Mouse (Mus musculus) ovary, adult 18-20 months (tissue): ENCODE data around the gene Selenom.

ENCODE experiments used
- DNase-seq: peaks from one replicate; pipeline ENCODE4 v3.0.0; 2022; ENCODE audit warnings: low spot score, mixed read lengths

The Selenom gene

DNA sequence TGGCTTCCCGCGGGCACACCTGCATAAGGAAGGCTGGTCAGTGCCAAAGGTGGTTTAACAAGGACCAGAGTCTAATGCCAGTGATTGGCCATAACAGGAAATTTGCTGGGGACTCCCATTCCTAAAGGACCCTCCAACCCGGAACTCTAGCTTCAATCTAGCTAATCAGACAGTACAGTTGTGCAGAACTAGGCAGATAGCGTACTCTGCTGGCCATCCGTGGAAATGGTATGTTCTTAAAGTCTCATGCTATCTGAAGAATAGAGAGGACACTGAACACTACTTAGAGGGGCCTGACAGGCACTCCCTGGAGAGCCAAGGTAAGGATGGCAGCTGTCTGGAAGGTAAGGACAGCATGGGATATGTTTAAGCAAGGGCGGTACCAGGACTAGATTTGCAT, 17.1 kb downstream of the Selenom start:
- DNase-seq = no peak

DNA sequence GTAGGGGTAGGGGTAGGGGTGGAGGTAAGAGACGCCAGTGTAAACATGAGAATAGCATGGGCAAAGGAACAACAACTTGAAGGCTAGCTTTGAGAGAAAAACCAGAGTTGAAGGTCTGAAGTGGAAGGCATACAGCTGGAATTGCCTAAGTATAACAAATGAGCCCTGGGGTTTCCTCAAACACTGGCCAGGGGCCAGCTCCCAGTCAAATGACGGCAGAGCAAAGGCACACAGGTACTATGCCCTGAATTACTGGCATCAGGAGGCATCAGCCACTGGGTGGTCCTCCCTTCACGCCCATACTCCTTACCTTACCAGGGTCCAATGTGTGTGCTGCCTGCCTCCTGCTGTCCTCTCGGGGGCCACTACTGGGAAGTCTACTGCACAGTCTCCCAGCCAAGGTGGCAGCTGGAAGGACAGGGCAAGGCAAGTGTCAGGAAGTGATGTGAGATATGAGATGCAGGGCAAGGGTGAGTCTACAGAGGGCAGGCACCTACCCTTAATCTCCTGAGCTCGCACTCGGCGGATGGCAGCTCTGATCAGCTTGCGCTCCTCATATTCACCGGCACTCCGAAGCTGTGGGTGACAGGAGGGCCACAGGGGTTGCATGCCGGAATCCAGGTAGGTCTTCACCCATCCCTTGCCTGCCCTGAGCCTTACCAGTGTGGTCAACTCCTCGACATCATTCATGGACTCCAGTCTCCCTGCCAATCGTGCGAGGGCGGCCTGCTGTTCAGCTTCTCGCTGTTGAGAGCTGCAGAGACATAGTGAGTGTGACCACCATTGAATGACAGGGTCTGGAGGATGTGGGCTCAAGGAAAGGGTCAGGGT, 17.8 kb downstream of the Selenom start:
- DNase-seq = no peak

DNA sequence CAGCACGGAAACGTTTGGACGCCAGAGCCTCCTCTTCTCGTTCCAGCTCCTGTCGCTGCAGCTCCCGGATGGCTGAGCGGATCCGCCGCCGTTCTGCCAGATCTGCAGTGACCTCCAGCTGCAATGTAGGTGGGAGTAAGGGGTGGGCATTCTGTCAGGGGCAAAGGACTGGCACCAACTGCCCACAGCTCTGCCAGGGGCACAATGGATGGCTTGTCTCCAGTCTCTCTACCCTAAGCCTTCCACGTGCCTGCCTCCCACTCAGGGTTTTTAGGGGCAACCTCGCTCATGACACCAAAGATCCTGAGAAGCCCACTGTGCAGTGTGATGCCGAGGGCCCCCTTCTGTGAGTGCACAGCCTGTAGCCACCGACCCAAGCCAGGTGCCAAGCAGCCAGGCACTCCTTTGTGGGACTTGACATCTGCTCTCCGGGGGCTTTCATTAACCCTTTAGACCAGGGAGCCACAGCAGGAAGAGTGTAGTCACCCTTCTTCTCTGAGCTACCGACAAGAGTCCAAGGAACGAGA, 19.0 kb downstream of the Selenom start:
- no peak for DNase-seq

GRCm38 (mm10) chr11:3534956-3535355, 20.5 kb downstream of the Selenom start:
- no peak for DNase-seq

DNA sequence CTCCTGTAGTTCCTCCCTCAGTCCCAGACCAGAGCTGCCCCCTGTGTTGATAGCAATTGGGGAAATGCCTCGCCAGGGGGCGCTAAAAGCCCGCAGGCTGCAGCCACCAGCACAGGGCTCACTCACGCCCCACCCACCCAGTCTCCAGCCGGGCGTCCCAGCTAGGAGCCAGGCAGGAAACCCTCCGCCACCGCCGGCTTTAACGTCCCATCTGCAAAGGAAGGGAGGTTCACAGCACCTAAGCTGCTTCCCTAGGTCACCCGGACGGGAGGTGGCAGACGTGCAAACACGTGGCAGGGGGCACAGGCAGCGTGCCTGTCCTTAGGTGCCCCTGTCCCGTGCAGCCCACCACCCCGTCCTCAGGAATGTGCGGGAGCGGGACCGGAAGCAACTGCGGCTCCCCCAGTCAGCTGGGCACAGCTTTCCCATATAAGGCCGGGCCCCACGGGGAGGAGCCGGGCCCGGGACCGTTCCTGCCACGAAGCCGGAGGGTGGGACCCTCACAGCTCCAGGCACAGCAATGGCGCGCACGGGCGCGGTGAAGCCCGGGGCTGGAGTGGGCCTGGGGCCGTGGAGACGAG, 21.0 kb downstream of the Selenom start:
- DNase-seq = peak; percentile 89

DNA sequence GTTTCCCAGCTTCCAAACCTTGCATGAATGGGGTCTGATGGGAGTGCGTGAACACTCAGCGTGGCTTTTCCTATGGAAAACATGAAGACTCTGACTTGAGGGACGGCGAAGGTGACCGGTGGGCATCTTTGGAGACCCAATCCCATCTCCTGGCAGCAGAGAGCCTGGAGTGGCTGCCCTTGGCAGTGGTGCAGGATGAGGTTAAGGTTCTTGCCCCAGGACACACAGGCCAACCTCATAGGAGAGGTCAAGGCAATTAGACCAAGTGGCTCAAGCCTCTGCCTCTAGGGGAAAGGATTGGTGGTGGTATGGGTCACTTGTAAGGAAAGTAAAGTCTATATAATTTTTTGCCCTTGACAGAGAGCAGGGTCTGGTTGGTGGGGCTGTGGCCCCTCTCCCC, 21.6 kb downstream of the Selenom start:
- DNase-seq = no peak

DNA sequence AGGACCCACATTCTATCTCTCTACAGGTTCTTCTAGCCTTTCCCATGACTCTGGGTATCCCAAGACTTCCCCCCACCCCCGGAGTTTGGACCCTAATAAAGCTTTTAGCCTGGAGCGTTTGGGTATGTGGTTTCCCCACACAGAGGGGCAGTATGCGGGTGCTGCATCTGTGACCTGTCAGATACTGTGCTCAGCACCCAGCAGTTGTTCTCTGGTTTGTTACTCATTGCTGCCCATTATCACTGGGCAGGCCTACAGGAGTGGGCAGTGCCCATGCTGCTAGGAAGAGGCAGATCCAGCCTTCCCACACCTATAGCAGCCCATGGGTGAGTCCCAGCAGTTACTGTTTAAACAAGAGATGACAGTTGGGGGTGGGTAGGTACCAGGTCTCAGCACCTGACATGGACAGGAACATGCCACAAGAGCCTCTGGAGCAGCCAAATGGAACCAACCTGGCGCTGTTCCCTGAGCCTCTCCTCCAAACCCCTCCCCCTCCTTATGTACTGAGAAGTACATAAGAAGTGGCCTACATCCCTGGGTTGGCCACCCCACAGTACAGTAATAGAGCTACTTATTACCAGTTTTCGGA, 22.4 kb downstream of the Selenom start:
- no peak for DNase-seq

DNA sequence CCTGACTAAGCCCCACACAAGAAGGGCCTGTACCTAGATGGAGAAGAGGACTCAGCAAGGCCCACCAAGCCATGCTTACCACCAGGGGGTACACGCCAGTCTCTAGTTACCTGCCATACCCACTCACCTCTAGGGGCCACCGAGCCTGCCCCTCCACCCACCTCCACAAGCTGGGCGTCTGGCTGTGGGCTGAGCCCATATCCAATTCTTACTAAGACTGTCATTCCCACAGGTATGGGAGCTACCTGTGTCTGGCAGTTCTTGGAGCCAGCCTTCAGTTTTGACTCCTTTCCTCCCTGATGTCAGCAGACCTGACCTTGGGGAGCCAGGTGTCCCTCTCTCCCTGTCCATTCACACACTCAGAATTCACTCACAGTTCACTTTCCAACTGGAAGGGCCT, 23.2 kb downstream of the Selenom start:
- DNase-seq = no peak

- no peak for DNase-seq
Measured at GRCm38 (mm10) chr11:3538341-3538740, 23.9 kb downstream of the Selenom start.

- DNase-seq = peak; percentile 91
Measured at GRCm38 (mm10) chr11:3539111-3539825, 24.8 kb downstream of the Selenom start.

DNA sequence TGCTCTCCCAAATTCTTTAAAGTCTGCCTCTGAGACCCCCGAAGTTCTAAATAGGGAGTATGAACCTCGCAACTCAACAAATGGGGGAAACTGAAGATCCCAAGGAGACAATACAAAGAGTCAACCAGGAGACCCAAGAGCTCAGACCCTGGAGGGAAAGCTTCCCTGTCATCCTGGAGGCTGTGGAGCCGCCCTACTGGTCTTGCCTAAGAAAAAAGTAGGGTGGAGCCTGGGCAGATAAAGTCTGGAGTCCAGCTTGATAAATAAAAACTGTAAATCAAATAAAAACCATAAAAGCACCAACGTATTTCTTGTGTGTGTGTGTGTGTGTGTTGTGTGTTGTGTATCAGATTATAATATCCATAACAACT, 25.3 kb downstream of the Selenom start:
- DNase-seq = no peak

- no peak for DNase-seq
Measured at GRCm38 (mm10) chr11:3540451-3541085, 26.1 kb downstream of the Selenom start, which contains the start of gene Smtn. Gene Smtn (minus strand): TSS chr11:3540612.

DNA sequence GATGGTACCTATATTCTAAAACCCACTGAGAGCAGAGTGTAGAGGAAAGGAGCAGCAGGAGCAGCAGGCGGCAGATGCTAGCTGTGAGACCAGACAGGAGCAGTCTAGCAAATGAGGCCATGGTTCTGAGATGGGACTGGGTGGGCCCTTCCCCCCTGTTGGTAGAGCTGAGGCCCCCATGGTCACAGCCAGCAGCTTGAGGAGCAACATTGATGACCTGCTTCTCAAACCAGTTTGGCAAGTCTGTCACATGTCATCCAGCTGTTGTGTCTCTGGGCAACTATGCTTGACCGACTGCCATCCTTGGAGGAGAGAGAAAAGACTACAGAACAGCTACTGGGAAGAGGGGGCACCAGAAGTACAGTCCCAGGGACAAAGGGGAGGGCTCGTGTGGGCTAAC, 27.4 kb downstream of the Selenom start:
- no peak for DNase-seq

DNA sequence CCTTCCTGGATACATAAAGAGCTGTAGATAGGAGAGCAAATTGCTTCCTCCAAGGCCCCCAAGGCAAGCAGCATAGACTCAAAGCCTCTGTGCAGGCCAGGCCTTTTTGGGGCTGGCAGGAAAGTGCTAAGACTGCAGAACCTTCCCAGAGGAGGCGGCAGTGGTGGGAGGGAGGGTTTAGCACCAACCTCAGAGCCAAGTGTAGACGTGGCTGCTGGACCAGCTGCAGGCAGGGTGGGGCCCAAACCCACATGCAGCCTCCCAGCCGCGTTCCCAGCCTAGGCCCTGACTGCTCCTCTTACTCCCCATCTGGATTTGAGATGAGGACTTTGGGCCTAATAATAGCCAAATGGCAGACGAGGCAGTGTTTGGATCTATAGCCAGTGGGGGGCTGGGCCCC, 28.5 kb downstream of the Selenom start:
- DNase-seq = no peak

GRCm38 (mm10) chr11:3544409-3544808, 29.9 kb downstream of the Selenom start:
- no peak for DNase-seq

- no peak for DNase-seq
Measured at GRCm38 (mm10) chr11:3545531-3546241, 31.2 kb downstream of the Selenom start.

DNA sequence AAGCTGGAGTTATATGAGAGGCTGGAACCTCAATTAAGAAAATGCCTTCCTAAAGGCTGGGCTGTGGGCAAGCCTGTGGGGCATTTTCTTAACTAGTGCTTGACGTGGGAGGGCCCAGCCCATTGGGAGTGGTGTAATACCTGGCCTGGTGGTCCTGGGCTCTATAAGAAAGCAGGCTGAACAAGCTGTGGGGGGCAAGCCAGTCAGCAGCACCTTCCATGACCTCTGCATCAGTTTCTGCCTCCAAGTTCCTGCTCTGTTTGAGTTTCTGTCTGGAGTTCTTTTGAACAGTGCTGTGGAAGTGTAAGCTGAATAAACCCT, 31.7 kb downstream of the Selenom start:
- DNase-seq = no peak

DNA sequence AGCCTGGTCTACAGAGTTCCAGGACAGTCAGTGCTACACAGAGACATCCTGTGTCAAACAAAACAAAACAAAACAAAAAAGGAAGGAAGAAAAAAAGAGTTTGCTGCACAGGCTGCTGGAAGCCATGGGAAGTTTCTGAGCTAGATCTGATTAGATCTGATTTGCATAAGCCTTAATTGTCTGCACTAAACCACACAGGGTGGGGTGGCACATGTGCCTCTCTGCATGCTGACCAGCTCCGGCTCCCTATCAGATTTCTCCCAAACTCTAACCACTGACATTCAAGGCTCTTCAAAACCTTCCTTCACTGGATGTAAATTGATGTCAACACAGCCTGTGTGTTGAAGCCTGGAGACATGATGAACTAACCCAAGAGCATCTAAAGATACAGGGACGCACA, 32.6 kb downstream of the Selenom start:
- DNase-seq = no peak

DNA sequence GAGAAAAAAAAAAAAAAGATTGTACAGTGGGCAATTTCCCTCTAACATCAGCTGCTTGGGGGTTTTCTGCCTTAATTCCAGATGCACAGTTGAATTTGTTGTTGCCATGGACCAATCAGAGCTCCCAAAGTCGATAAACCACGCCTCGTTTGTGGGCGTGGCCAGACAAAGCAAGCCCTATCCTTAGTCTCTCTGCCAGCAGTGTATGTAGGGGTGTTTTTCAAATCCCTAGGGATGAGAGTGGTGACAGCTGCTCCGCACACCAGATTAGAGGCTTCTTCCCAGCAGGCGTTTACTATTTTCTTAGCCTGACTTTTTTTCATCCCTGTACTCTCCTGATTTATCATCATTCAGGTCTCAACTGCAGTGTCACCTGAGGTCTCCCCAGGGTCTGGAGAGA, 33.5 kb downstream of the Selenom start:
- DNase-seq = no peak

- DNase-seq = no peak
Measured at GRCm38 (mm10) chr11:3548564-3549295, 34.2 kb downstream of the Selenom start.

GRCm38 (mm10) chr11:3549791-3550190, 35.3 kb downstream of the Selenom start:
- no peak for DNase-seq
